Mouse (Mus musculus): ENCODE data around the gene Anapc5. TPM values are rescaled to one million over a fixed set of nuclear protein-coding genes. Genes with fewer than 3 reads are reported as not detected.

Gene Anapc5
- polyA plus RNA-seq, 1 experiment from 2014 or later = 508 TPM

- H3K9ac ChIP-seq = no peak overlapping the region
- ATAC-seq (ENCODE audit: low FRiP score) = no peak
- H3K9me3 ChIP-seq (replicated peaks) = no peaks in the 10 kb centered on the region
- peaks cover 93% of the 10 kb centered on the region for H3K36me3 ChIP-seq
- H3K27ac ChIP-seq = no peak overlapping the region
- H3K27me3 ChIP-seq = no peaks in the 10 kb centered on the region
- H3K4me1 ChIP-seq = peaks cover 3% of the 10 kb centered on the region; the same call in 1 of the 2 replicates
- 86% methylated on average over 3 of the region's 3 CpGs for WGBS
- no peak overlapping the region for H3K4me2 ChIP-seq (replicated peaks)
- H3K4me3 ChIP-seq = no peak overlapping the region
Observed at GRCm38 (mm10) chr5:122797866-122798265, 23.3 kb downstream of the Anapc5 start.

- H3K4me2 ChIP-seq (replicated peaks) = no peak overlapping the region
- no peaks in the 10 kb centered on the region for H3K4me1 ChIP-seq
- ATAC-seq (ENCODE audit: low FRiP score) = no peak
- no peaks in the 10 kb centered on the region for H3K9me3 ChIP-seq (replicated peaks)
- peaks cover 64% of the 10 kb centered on the region for H3K36me3 ChIP-seq
- WGBS = 90% methylated on average over 2 of the region's 2 CpGs
- H3K4me3 ChIP-seq = no peak overlapping the region
- H3K27me3 ChIP-seq = no peaks in the 10 kb centered on the region
- no peak overlapping the region for H3K27ac ChIP-seq
- no peak overlapping the region for H3K9ac ChIP-seq
Observed at GRCm38 (mm10) chr5:122788696-122789095, 32.4 kb downstream of the Anapc5 start.

- Histone ChIP-seq H3K4me3 (no peak overlapping the region), H3K27me3 (no peaks in the 10 kb centered on the region), H3K9ac (no peak overlapping the region), H3K9me3 (replicated peaks) (no peaks in the 10 kb centered on the region), H3K4me1 (no peaks in the 10 kb centered on the region), H3K27ac (no peak overlapping the region; the same call in 1 of the 2 replicates), H3K4me2 (replicated peaks) (no peak overlapping the region), H3K36me3 (peaks cover 41% of the 10 kb centered on the region)
- ATAC-seq (ENCODE audit: low FRiP score) = no peak
- 73% methylated on average over 12 of the region's 12 CpGs for WGBS
Observed at GRCm38 (mm10) chr5:122786035-122786819, 34.9 kb downstream of the Anapc5 start.

GRCm38 (mm10) chr5:122783726-122784406 is 37.3 kb downstream of the Anapc5 start:
- no peaks in the 10 kb centered on the region for H3K27me3 ChIP-seq
- WGBS = 63% methylated on average over 14 of the region's 14 CpGs
- no peaks in the 10 kb centered on the region for H3K4me1 ChIP-seq
- no peak overlapping the region for H3K9ac ChIP-seq
- H3K36me3 ChIP-seq = peaks cover 27% of the 10 kb centered on the region
- ATAC-seq (ENCODE audit: low FRiP score) = no peak
- no peak overlapping the region for H3K27ac ChIP-seq
- no peak overlapping the region for H3K4me3 ChIP-seq
- no peak overlapping the region for H3K4me2 ChIP-seq (replicated peaks)
- H3K9me3 ChIP-seq (replicated peaks) = no peaks in the 10 kb centered on the region

GRCm38 (mm10) chr5:122782066-122782465 is 39.1 kb downstream of the Anapc5 start:
- ATAC-seq (ENCODE audit: low FRiP score) = no peak
- Histone ChIP-seq H3K4me1 (peaks cover 8% of the 10 kb centered on the region), H3K27ac (no peak overlapping the region), H3K27me3 (no peaks in the 10 kb centered on the region), H3K36me3 (peaks cover 11% of the 10 kb centered on the region), H3K9ac (no peak overlapping the region), H3K9me3 (replicated peaks) (no peaks in the 10 kb centered on the region), H3K4me2 (replicated peaks) (no peak overlapping the region), H3K4me3 (no peak overlapping the region)
- 60% methylated on average over 1 of the region's 1 CpGs for WGBS

GRCm38 (mm10) chr5:122780791-122781432 is 40.2 kb downstream of the Anapc5 start:
- peaks cover under 1% of the 10 kb centered on the region; the same call in 1 of the 2 replicates for H3K36me3 ChIP-seq
- no peak for ATAC-seq (ENCODE audit: low FRiP score)
- H3K27me3 ChIP-seq = no peaks in the 10 kb centered on the region
- H3K27ac ChIP-seq = no peak overlapping the region
- H3K4me3 ChIP-seq = no peak overlapping the region
- WGBS = 91% methylated on average over 19 of the region's 19 CpGs
- no peaks in the 10 kb centered on the region for H3K9me3 ChIP-seq (replicated peaks)
- H3K4me1 ChIP-seq = peaks cover 8% of the 10 kb centered on the region
- H3K9ac ChIP-seq = no peak overlapping the region
- H3K4me2 ChIP-seq (replicated peaks) = no peak overlapping the region

GRCm38 (mm10) chr5:122779277-122779834 is 41.8 kb downstream of the Anapc5 start, which contains the start of gene Camkk2:
Gene Camkk2 (minus strand): TSS chr5:122779409.
- H3K36me3 ChIP-seq = no peaks in the 10 kb centered on the region
- H3K27ac ChIP-seq = peak within 1 kb of the TSS; percentile 69
- H3K4me2 ChIP-seq (replicated peaks) = peak within 1 kb of the TSS; percentile 90
- under 1% methylated on average over 42 of the region's 63 CpGs for WGBS
- peaks cover 8% of the 10 kb centered on the region for H3K4me1 ChIP-seq
- no peaks in the 10 kb centered on the region for H3K27me3 ChIP-seq
- peak; percentile 78 for ATAC-seq (ENCODE audit: low FRiP score)
- peak within 1 kb of the TSS; percentile 72 for H3K4me3 ChIP-seq
- peak within 1 kb of the TSS; percentile 78 for H3K9ac ChIP-seq
- H3K9me3 ChIP-seq (replicated peaks) = no peaks in the 10 kb centered on the region

GRCm38 (mm10) chr5:122778231-122779226 is 42.6 kb downstream of the Anapc5 start:
- peak; percentile 71 for ATAC-seq (ENCODE audit: low FRiP score)
- peak overlapping the region; percentile 69; the same call in 1 of the 2 replicates for H3K27ac ChIP-seq
- WGBS = 1% methylated on average over 42 of the region's 55 CpGs
- H3K9me3 ChIP-seq (replicated peaks) = no peaks in the 10 kb centered on the region
- H3K4me3 ChIP-seq = peak overlapping the region; percentile 72
- H3K27me3 ChIP-seq = no peaks in the 10 kb centered on the region
- H3K9ac ChIP-seq = peak overlapping the region; percentile 78
- H3K4me2 ChIP-seq (replicated peaks) = peak overlapping the region; percentile 90
- H3K36me3 ChIP-seq = no peaks in the 10 kb centered on the region
- H3K4me1 ChIP-seq = peaks cover 8% of the 10 kb centered on the region

- ATAC-seq (ENCODE audit: low FRiP score) = no peak
- Histone ChIP-seq H3K36me3 (peaks cover 2% of the 10 kb centered on the region; the same call in 1 of the 2 replicates), H3K27ac (no peak overlapping the region), H3K9ac (no peak overlapping the region), H3K4me3 (no peak overlapping the region), H3K4me1 (peaks cover 8% of the 10 kb centered on the region), H3K27me3 (no peaks in the 10 kb centered on the region), H3K4me2 (replicated peaks) (no peak overlapping the region), H3K9me3 (replicated peaks) (no peaks in the 10 kb centered on the region)
- WGBS = 49% methylated on average over 2 of the region's 2 CpGs
Observed at GRCm38 (mm10) chr5:122777322-122777721, 43.8 kb downstream of the Anapc5 start.

- WGBS = 80% methylated on average over 14 of the region's 14 CpGs
- Histone ChIP-seq H3K4me2 (replicated peaks) (no peak overlapping the region), H3K27ac (no peak overlapping the region), H3K9me3 (replicated peaks) (no peaks in the 10 kb centered on the region), H3K27me3 (no peaks in the 10 kb centered on the region), H3K36me3 (peaks cover 4% of the 10 kb centered on the region; the same call in 1 of the 2 replicates), H3K4me3 (no peak overlapping the region), H3K9ac (no peak overlapping the region), H3K4me1 (peaks cover 8% of the 10 kb centered on the region)
- ATAC-seq (ENCODE audit: low FRiP score) = no peak
Observed at GRCm38 (mm10) chr5:122775646-122776286, 45.4 kb downstream of the Anapc5 start.

Measured in hindbrain, embryonic 12.5 days (tissue).